Mouse (Mus musculus) T-helper 2 cell (primary cell): Measurements from ENCODE around the gene Gm5615.

Source experiments
- in situ Hi-C: fragments of 300-600 bp; cut with MboI, MseI; formaldehyde crosslinking; loops from one replicate; pipeline ENCODE4 v1.15.1; 2025; ENCODE audit warnings: high pct_unique_total_duplicates

Gm5615 gene

DNA sequence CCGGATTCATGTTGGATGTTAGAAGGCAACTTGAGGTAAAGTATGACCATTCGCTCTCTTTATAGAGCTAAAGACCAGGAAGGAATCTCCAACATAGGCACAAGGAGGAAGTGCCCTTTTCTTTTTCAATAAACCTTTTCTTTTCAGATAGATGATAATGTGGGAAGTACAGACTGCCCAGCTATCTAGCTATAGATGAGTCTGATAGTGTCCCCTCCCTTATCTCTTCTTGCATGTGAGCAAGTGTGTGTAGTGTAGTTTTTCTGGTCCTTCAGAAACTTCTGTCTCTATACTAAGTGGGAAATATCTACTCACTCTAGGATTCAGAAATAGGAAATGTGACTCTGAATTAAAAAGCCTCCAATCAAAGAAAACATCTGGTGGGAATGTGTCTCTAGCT, at the start of gene Gm5615:
Gene Gm5615 (minus strand): TSS at position 101 of the 400 bp plus-strand sequence.
- in situ Hi-C loops: no loop called here

- in situ Hi-C loops: no loop called here
Observed at GRCm38 (mm10) chr9:36582535-36582934, 40.8 kb upstream of the Gm5615 start, which contains the start of gene Gm17689. Gm17689 (minus strand) TSS chr9:36582635.

DNA sequence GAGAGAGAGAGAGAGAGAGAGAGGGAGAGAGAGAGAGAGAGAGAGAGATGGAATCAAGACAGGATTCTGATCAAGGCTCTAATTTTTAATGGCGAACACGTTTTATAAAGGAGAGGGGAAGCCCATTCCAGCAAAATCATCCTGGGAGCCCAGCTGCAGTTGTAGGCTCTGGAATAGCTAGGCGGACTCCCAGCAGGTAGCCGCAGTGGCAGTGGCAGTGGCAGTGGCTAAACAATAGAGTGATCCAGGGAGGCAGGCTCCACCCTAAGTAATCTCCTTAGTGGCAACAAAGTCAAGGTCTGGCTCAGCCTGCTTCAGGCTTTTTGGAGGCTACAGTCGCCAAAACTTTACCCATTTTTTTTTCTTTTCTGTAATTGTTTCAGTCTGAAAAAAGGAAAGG, 37.6 kb downstream of the Gm5615 start:
- in situ Hi-C loops: no loop called here

- in situ Hi-C loops: no loop called here
Observed at GRCm38 (mm10) chr9:36495824-36496223, 45.9 kb downstream of the Gm5615 start.

DNA sequence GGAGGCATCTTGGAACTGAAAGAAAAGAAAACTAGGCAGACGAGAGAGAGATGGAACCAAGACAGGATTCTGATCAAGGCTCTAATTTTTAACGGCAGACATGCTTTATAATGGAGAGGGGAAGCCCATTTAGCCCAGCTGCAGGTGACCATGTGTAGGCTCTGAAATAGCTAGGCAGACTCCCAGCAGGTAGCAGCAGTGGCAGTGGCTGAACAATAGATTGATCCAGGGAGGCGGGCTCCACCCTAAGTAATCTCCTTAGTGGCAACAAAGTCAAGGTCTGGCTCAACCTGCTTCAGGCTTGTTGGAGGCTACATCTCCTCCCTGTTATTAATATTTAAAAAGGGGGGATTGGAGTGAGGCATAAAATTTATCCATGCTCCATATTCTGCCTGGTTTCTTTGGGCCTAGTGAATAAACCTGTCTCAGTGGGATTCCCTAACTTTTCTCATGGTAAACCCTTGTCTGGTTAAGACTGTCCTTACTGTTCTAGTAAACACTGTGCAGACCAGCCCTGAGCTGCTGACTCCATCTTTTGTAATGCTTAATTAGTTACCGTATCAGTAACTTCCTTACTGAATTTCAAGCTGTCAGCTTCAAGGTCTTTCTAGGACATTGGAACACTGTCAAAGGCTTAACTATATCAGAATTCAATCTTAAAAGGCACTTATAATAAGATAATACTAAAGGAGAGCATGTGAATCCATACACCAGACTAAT, 47.1 kb downstream of the Gm5615 start:
- in situ Hi-C loops: no loop called here
